ENCODE assay signal across 21 mouse cellular contexts in the genomic region with DNA sequence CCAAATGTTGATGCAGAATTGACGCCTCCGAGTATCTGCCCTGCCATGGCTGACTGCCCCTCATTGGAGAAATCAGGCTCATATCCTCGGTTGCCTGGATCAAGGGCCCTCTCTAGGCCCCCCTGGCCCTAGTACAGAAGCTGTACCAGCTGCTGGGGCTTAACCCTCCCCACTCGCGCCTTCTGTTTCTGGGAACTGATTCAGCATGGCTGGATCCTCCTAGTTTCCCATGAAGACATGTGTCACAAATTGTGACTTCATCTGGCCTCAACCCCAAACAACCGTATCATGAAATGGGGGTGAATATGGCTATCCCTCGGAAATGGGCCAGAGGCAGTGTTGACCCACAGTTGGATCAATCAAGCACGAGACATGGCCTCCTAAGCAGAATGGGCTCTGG.
DNase-seq lines count a peak whose midpoint lies in the region; ATAC-seq and TF ChIP-seq lines count a peak whose summit lies in the region.
"Had no signal": no experiment of that assay in that cellular context is flagged by ENCODE, and none has a peak within 500 bp of the region (broad histone marks: within the 10 kb centered on the region; RNA-seq: fewer than 3 reads in every experiment).

No protein-coding gene starts in this region.

- no peaks in the 10 kb centered on the region for H3K9me3 ChIP-seq in embryonic facial prominence, embryonic 14.5 days (ENCODE audit: control insufficient read depth, low read length)
- no peaks in the 10 kb centered on the region for H3K9me3 ChIP-seq in limb, embryonic 14.5 days (ENCODE audit: control insufficient read depth, low read length)
- H3K9me3 ChIP-seq: embryonic facial prominence, embryonic 13.5 days; heart, embryonic 12.5 days; hindbrain, embryonic 13.5 days had no signal

- H3K4me1 ChIP-seq in embryonic facial prominence, embryonic 14.5 days (ENCODE audit: control insufficient read depth, insufficient read depth, low read length), result peaks cover 19% of the 10 kb centered on the region
- H3K4me1 ChIP-seq in limb, embryonic 14.5 days (ENCODE audit: control insufficient read depth, insufficient read depth, low read length), result peaks cover 40% of the 10 kb centered on the region

- intact Hi-C loops in left cerebral cortex, postnatal 4 days (cut with DNase I), result loop anchor here (5.0 to 10.0 kb wide), 3 partner anchors 47 to 1268 kb away; partner anchors contain the start of gene Atp5e
- intact Hi-C loops in left cerebral cortex, adult 2 months (cut with DNase I), result loop anchor here (5.0 kb wide), 2 partner anchors 393 to 528 kb away; partner anchors contain the start of gene Atp5e

- no peak overlapping the region for H3K27ac ChIP-seq in left cerebral cortex, adult 2 months
- no peak overlapping the region for H3K27ac ChIP-seq in embryonic facial prominence, embryonic 14.5 days (replicated peaks; ENCODE audit: low read depth, low read length)
- H3K27ac ChIP-seq in limb, embryonic 14.5 days (replicated peaks; ENCODE audit: low read depth, low read length), result no peak overlapping the region
- H3K27ac ChIP-seq: embryonic facial prominence, embryonic 13.5 days; heart, adult 2 months; hindbrain, embryonic 13.5 days had no signal

- H3K4me3 ChIP-seq in left cerebral cortex, adult 2 months, result no peak overlapping the region
- H3K4me3 ChIP-seq in embryonic facial prominence, embryonic 14.5 days (ENCODE audit: low read depth, low read length), result no peak overlapping the region
- no peak overlapping the region for H3K4me3 ChIP-seq in limb, embryonic 14.5 days (replicated peaks; ENCODE audit: low read length)
- H3K4me3 ChIP-seq: embryonic facial prominence, embryonic 13.5 days; heart, adult 2 months; heart, embryonic 12.5 days; hindbrain, embryonic 13.5 days had no signal

- ATAC-seq in embryonic facial prominence, embryonic 14.5 days (ENCODE audit: low read depth), result no peak
- no peak for ATAC-seq in limb, embryonic 14.5 days (ENCODE audit: low FRiP score, low read depth)
- ATAC-seq: activated CD4-positive, CD25-positive, alpha-beta regulatory T cell, adult 4 months; forebrain, embryonic 14.5 days; Patski had no signal

- DNase-seq in gastrocnemius, postnatal 25 days, result peak; percentile 8
- DNase-seq in gastrocnemius, adult 8-10 months (ENCODE audit: low spot score in 2 of 2), result no peak
- DNase-seq in left cerebral cortex, postnatal 4 days, result peak; percentile 18
- no peak for DNase-seq in left cerebral cortex, adult 2 months (ENCODE audit: extremely low spot score in 1 of 2, low spot score in 2 of 2)
- peak; percentile 64 for DNase-seq in embryonic facial prominence, embryonic 14.5 days (ENCODE audit: low spot score)
- peak; percentile 40 for DNase-seq in limb, embryonic 14.5 days (ENCODE audit: low spot score)
- DNase-seq in layer of hippocampus, adult 8-10 months (ENCODE audit: low spot score in 2 of 2), result no peak
- DNase-seq in Muller cell, postnatal 12 days (ENCODE audit: inconsistent ontology term), result no peak
- DNase-seq: adrenal gland, postnatal 14 days; cerebellum, adult 11-12 months; cerebellum, adult 9-10 months; cerebellum, postnatal 25 days; gastrocnemius, postnatal 10 days; heart, adult 2 months; heart, postnatal 36 days had no signal

- H3K27me3 ChIP-seq in embryonic facial prominence, embryonic 14.5 days (replicated peaks; ENCODE audit: control insufficient read depth, insufficient read depth, low read length), result no peaks in the 10 kb centered on the region
- no peaks in the 10 kb centered on the region for H3K27me3 ChIP-seq in limb, embryonic 14.5 days (ENCODE audit: control insufficient read depth, insufficient read depth, low read length)
- H3K27me3 ChIP-seq: embryonic facial prominence, embryonic 13.5 days; hindbrain, embryonic 13.5 days; Patski had no signal

- WGBS in embryonic facial prominence, embryonic 14.5 days, result 62% methylated on average over 8 of the region's 8 CpGs
- WGBS in limb, embryonic 14.5 days, result 79% methylated on average over 8 of the region's 8 CpGs

- no peak overlapping the region for H3K9ac ChIP-seq in embryonic facial prominence, embryonic 14.5 days (ENCODE audit: low read depth, low read length)
- H3K9ac ChIP-seq in limb, embryonic 14.5 days (ENCODE audit: low read depth, low read length, severe bottlenecking), result no peak overlapping the region
- H3K9ac ChIP-seq: embryonic facial prominence, embryonic 13.5 days; heart, embryonic 12.5 days; hindbrain, embryonic 13.5 days had no signal

- TF ChIP-seq POLR2A in limb, embryonic 14.5 days (IDR thresholded peaks at IDR 0.05; ENCODE audit: borderline replicate concordance, extremely low read depth, insufficient read depth, insufficient read length), result no peak

- TF ChIP-seq CTCF in left cerebral cortex, adult 2 months (IDR thresholded peaks at IDR 0.05), result no peak

- H3K36me3 ChIP-seq in embryonic facial prominence, embryonic 14.5 days (ENCODE audit: control insufficient read depth, insufficient read depth, low read length), result no peaks in the 10 kb centered on the region
- H3K36me3 ChIP-seq in limb, embryonic 14.5 days (ENCODE audit: control insufficient read depth, insufficient read depth, low read length), result no peaks in the 10 kb centered on the region
- H3K36me3 ChIP-seq: embryonic facial prominence, embryonic 13.5 days; heart, embryonic 12.5 days; hindbrain, embryonic 13.5 days had no signal

- H3K4me2 ChIP-seq in embryonic facial prominence, embryonic 14.5 days (ENCODE audit: low read depth, low read length), result no peak overlapping the region
- no peak overlapping the region for H3K4me2 ChIP-seq in limb, embryonic 14.5 days (replicated peaks; ENCODE audit: low read depth, low read length, severe bottlenecking)
- H3K4me2 ChIP-seq: embryonic facial prominence, embryonic 13.5 days; heart, embryonic 12.5 days; hindbrain, embryonic 13.5 days had no signal

Comparison
In these comparisons a context has a peak if more than half of its experiments do, and no peak if none do; other contexts are left out.
1. DNase-seq: peak in gastrocnemius, postnatal 25 days (single experiment), left cerebral cortex, postnatal 4 days (single experiment), embryonic facial prominence, embryonic 14.5 days (single experiment) and limb, embryonic 14.5 days (single experiment); none in gastrocnemius, adult 8-10 months (0 of 2), left cerebral cortex, adult 2 months (0 of 2), layer of hippocampus, adult 8-10 months (0 of 2) and Muller cell, postnatal 12 days (single experiment).